Mouse (Mus musculus): ENCODE measurements at regions not wholly inside any gene's neighbourhood (a gene's known extent, or its start where the extent isn't known, plus 50 kb on each side); places are given as distances from the start of the nearest gene placed in this dataset.

DNA sequence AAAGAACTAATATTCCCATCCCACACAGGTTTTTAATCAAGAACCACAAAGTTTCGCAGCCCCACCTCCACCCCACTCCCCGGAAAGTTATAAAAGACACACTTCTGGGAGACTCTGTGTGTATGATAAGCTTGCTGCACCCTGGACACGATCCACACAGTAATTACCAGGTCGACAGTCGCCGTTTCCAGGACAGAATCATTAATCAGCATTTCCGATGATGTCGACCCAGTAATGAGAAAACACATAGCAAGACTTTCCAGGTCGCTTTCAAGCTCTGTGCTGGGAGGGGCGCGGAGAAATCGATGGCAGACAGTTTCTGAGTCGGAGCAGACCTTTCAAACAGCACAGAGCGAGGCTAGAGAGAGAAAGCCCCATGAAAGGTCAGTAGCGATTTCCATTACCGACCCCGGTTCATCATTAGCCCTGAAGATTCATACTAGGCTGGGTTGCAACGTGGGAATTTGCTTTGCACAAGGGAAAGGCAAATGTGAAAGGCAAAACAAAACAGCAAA is 68.6 kb upstream of the Tmpo start:
- Histone ChIP-seq H3K27me3 (ENCODE audit: control insufficient read depth, insufficient read depth, low read length) (no peaks in the 10 kb centered on the region), H3K4me3 (ENCODE audit: control insufficient read depth, low read depth, low read length) (peak overlapping the region; percentile 66), H3K27ac (ENCODE audit: control insufficient read depth, insufficient read depth, low read depth, low read length) (peak overlapping the region; percentile 53; the same call in 1 of the 2 replicates), H3K4me1 (ENCODE audit: control insufficient read depth, insufficient read depth, low read length) (peaks cover 4% of the 10 kb centered on the region), H3K36me3 (ENCODE audit: control insufficient read depth, insufficient read depth, low read length) (no peaks in the 10 kb centered on the region)
- TF ChIP-seq POLR2A (IDR thresholded peaks at IDR 0.05; ENCODE audit: control insufficient read depth, low read depth, low read length) (no peak), CTCF (IDR thresholded peaks at IDR 0.05; ENCODE audit: control insufficient read depth, insufficient read depth, insufficient replicate concordance, low read depth, low read length) (no peak)

DNA sequence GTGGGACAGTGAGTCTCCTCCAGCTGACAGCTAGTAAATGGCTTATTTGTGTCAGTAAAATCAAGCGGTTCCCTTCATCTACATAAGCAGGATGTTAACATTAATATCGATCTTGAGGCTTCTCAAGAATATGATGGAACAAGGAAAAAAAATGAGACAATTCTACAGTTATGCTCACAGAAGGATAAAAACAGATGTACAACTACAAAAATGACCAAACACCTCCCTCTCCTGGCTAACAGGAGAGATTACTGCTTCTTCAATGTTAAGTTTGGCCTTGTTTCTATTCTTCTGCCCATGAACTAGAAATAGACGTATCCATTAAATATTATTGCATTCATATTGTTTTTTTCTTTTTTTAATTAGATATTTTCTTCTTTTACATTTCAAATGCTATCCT is 63.2 kb upstream of the Tmpo start:
- TF ChIP-seq CTCF (IDR thresholded peaks at IDR 0.05; ENCODE audit: control insufficient read depth, insufficient read depth, insufficient replicate concordance, low read depth, low read length) (no peak), POLR2A (IDR thresholded peaks at IDR 0.05; ENCODE audit: control insufficient read depth, low read depth, low read length) (no peak)
- Histone ChIP-seq H3K27ac (ENCODE audit: control insufficient read depth, insufficient read depth, low read depth, low read length) (no peak overlapping the region), H3K4me3 (ENCODE audit: control insufficient read depth, low read depth, low read length) (no peak overlapping the region), H3K27me3 (ENCODE audit: control insufficient read depth, insufficient read depth, low read length) (no peaks in the 10 kb centered on the region), H3K36me3 (ENCODE audit: control insufficient read depth, insufficient read depth, low read length) (no peaks in the 10 kb centered on the region), H3K4me1 (ENCODE audit: control insufficient read depth, insufficient read depth, low read length) (no peaks in the 10 kb centered on the region)

DNA sequence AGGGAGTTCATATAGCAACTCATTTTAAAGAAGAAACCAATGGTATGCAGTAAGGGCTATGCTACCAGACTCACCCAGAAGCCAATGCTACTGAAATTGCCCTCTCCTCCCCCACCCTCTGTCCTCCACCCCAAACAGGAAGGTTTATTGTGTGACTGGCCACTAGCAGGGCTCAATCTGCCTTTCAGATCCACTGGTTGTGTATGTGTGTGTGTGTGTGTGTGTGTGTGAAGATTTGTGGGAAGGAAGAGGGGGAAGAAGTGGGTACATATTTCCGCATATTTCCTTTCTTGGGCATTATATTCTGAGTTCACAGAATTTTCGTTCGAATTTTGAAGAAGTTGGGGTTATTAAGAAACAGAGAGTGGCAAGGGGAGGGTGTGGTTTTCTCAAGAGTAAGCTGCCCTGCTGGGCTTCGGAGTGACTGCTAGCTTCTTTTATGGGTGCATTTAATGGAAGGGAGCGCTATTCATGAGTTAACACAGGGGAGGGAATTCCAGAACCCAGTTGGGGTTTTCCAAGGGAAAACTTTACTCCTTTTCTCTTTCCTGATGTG is 61.5 kb upstream of the Tmpo start:
- TF ChIP-seq CTCF (IDR thresholded peaks at IDR 0.05; ENCODE audit: control insufficient read depth, insufficient read depth, insufficient replicate concordance, low read depth, low read length) (no peak), POLR2A (IDR thresholded peaks at IDR 0.05; ENCODE audit: control insufficient read depth, low read depth, low read length) (no peak)
- Histone ChIP-seq H3K27me3 (ENCODE audit: control insufficient read depth, insufficient read depth, low read length) (no peaks in the 10 kb centered on the region), H3K36me3 (ENCODE audit: control insufficient read depth, insufficient read depth, low read length) (no peaks in the 10 kb centered on the region), H3K27ac (ENCODE audit: control insufficient read depth, insufficient read depth, low read depth, low read length) (peak overlapping the region; percentile 26; the same call in 1 of the 2 replicates), H3K4me3 (ENCODE audit: control insufficient read depth, low read depth, low read length) (no peak overlapping the region), H3K4me1 (ENCODE audit: control insufficient read depth, insufficient read depth, low read length) (no peaks in the 10 kb centered on the region)

GRCm38 (mm10) chr10:91241611-91242005 is 60.5 kb upstream of the Tmpo start:
- H3K27me3 ChIP-seq (ENCODE audit: control insufficient read depth, insufficient read depth, low read length): no peaks in the 10 kb centered on the region
- H3K4me3 ChIP-seq (ENCODE audit: control insufficient read depth, low read depth, low read length): no peak overlapping the region
- H3K36me3 ChIP-seq (ENCODE audit: control insufficient read depth, insufficient read depth, low read length): no peaks in the 10 kb centered on the region
- no peaks in the 10 kb centered on the region for H3K4me1 ChIP-seq (ENCODE audit: control insufficient read depth, insufficient read depth, low read length)
- TF ChIP-seq CTCF (IDR thresholded peaks at IDR 0.05; ENCODE audit: control insufficient read depth, insufficient read depth, insufficient replicate concordance, low read depth, low read length): no peak
- TF ChIP-seq POLR2A (IDR thresholded peaks at IDR 0.05; ENCODE audit: control insufficient read depth, low read depth, low read length): no peak
- H3K27ac ChIP-seq (ENCODE audit: control insufficient read depth, insufficient read depth, low read depth, low read length): peak overlapping the region; percentile 54; the same call in 1 of the 2 replicates

DNA sequence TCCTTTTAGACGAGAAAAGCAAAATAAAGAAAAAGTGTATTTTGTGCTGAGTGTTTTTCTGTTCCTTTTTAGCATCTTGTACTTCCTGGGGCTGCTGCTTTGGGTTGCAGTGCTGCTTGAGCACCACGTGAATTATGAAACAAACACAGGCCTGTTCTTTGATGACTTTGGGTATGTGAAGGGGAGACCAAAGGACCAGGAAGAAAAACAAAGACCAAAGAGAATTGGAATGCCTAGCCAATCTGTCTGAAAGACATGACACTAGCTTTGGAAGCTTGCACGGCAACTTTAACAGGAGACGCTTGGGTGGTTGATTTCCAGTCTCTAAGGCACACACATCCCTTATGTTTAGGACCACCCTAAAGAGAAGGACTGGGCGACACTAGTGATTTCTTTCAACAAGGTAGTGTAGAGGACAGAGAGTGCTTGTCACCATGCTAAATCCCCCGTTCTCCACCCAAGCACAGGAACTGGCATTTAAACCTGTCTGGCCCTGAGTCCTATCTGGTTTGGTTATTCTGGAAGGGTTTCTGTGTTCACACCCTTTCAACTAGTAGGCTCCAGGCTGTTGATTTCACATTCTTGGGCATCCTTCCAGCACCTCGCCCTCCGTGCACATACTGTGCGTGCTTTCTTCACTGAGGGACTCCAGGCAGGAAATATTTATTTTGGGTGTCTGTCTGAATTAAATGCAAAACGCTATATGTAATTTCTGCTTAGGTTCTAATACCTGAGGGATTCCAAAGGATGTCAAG is 59.9 kb upstream of the Tmpo start:
- TF ChIP-seq CTCF (IDR thresholded peaks at IDR 0.05; ENCODE audit: control insufficient read depth, insufficient read depth, insufficient replicate concordance, low read depth, low read length): no peak
- no peak for TF ChIP-seq POLR2A (IDR thresholded peaks at IDR 0.05; ENCODE audit: control insufficient read depth, low read depth, low read length)

DNA sequence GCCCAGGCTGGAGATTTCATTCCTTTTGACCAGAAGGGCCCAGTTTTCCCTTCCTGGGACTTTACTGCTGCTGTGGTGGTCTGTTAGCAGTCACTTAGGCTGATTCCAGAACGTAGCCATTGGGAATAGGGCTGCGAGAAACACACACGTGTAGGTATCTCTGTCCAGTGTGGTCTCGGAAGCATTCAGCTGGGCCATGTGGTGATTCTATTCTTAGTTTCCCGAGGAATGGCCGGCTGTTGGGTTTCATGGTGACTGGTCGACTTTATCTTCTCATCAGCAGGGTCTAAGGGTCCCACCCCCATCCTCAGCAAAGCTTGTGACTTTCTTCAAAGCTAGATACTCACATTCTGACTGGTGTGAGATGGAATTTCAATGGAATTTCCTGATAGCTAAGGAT is 59.2 kb upstream of the Tmpo start:
- Histone ChIP-seq H3K36me3 (ENCODE audit: control insufficient read depth, insufficient read depth, low read length) (no peaks in the 10 kb centered on the region), H3K27me3 (ENCODE audit: control insufficient read depth, insufficient read depth, low read length) (no peaks in the 10 kb centered on the region), H3K4me1 (ENCODE audit: control insufficient read depth, insufficient read depth, low read length) (no peaks in the 10 kb centered on the region), H3K27ac (ENCODE audit: control insufficient read depth, insufficient read depth, low read depth, low read length) (no peak overlapping the region), H3K4me3 (ENCODE audit: control insufficient read depth, low read depth, low read length) (no peak overlapping the region)
- TF ChIP-seq POLR2A (IDR thresholded peaks at IDR 0.05; ENCODE audit: control insufficient read depth, low read depth, low read length) (no peak), CTCF (IDR thresholded peaks at IDR 0.05; ENCODE audit: control insufficient read depth, insufficient read depth, insufficient replicate concordance, low read depth, low read length) (no peak)

More for the DNA sequence above, 59.9 kb upstream of the Tmpo start:
- no peaks in the 10 kb centered on the region for H3K4me1 ChIP-seq (ENCODE audit: control insufficient read depth, insufficient read depth, low read length)
- H3K4me3 ChIP-seq (ENCODE audit: control insufficient read depth, low read depth, low read length): no peak overlapping the region
- H3K27ac ChIP-seq (ENCODE audit: control insufficient read depth, insufficient read depth, low read depth, low read length): peak overlapping the region; percentile 57; the same call in 1 of the 2 replicates
- H3K27me3 ChIP-seq (ENCODE audit: control insufficient read depth, insufficient read depth, low read length): no peaks in the 10 kb centered on the region
- H3K36me3 ChIP-seq (ENCODE audit: control insufficient read depth, insufficient read depth, low read length): no peaks in the 10 kb centered on the region

- Histone ChIP-seq H3K36me3 (ENCODE audit: control insufficient read depth, insufficient read depth, low read length) (no peaks in the 10 kb centered on the region), H3K4me1 (ENCODE audit: control insufficient read depth, insufficient read depth, low read length) (no peaks in the 10 kb centered on the region), H3K4me3 (ENCODE audit: control insufficient read depth, low read depth, low read length) (no peak overlapping the region), H3K27ac (ENCODE audit: control insufficient read depth, insufficient read depth, low read depth, low read length) (no peak overlapping the region; the same call in 1 of the 2 replicates), H3K27me3 (ENCODE audit: control insufficient read depth, insufficient read depth, low read length) (no peaks in the 10 kb centered on the region)
- TF ChIP-seq CTCF (IDR thresholded peaks at IDR 0.05; ENCODE audit: control insufficient read depth, insufficient read depth, insufficient replicate concordance, low read depth, low read length) (no peak), POLR2A (IDR thresholded peaks at IDR 0.05; ENCODE audit: control insufficient read depth, low read depth, low read length) (no peak)
Observed at GRCm38 (mm10) chr10:91236844-91237243, 55.7 kb upstream of the Tmpo start.
